Mouse (Mus musculus): ENCODE results near the gene Serpina1c.
"Not testable (repeated sequence)": the region's sequence is repeated elsewhere in the genome, so short reads cannot be mapped to it uniquely, and the experiment has no call there.

Serpina1c gene

GRCm38 (mm10) chr12:103904837-103905340 is at the start of gene Serpina1c:
TSS of gene Serpina1c (minus strand) at chr12:103904887.
- not testable (repeated sequence) for DNase-seq (ENCODE audit: low read depth, low spot score); H3K27me3 ChIP-seq (ENCODE audit: control insufficient read depth, insufficient read depth, low read length, poor library complexity, severe bottlenecking); H3K36me3 ChIP-seq (ENCODE audit: control insufficient read depth, insufficient read depth, low read length, poor library complexity, severe bottlenecking)

GRCm38 (mm10) chr12:103952972-103953371 is 48.3 kb upstream of the Serpina1c start:
- H3K36me3 ChIP-seq (ENCODE audit: control insufficient read depth, insufficient read depth, low read length, poor library complexity, severe bottlenecking); H3K27me3 ChIP-seq (ENCODE audit: control insufficient read depth, insufficient read depth, low read length, poor library complexity, severe bottlenecking); DNase-seq (ENCODE audit: low read depth, low spot score): not testable (repeated sequence)

- no peaks in the 10 kb centered on the region for H3K27me3 ChIP-seq (ENCODE audit: control insufficient read depth, insufficient read depth, low read length, poor library complexity, severe bottlenecking)
- no peak for DNase-seq (ENCODE audit: low read depth, low spot score)
- H3K36me3 ChIP-seq (ENCODE audit: control insufficient read depth, insufficient read depth, low read length, poor library complexity, severe bottlenecking): no peaks in the 10 kb centered on the region
Observed at GRCm38 (mm10) chr12:103946243-103946642, 41.6 kb upstream of the Serpina1c start.

GRCm38 (mm10) chr12:103909181-103909580 is 4.5 kb upstream of the Serpina1c start:
- H3K27me3 ChIP-seq (ENCODE audit: control insufficient read depth, insufficient read depth, low read length, poor library complexity, severe bottlenecking); H3K36me3 ChIP-seq (ENCODE audit: control insufficient read depth, insufficient read depth, low read length, poor library complexity, severe bottlenecking); DNase-seq (ENCODE audit: low read depth, low spot score): not testable (repeated sequence)

- not testable (repeated sequence) for H3K27me3 ChIP-seq (ENCODE audit: control insufficient read depth, insufficient read depth, low read length, poor library complexity, severe bottlenecking); H3K36me3 ChIP-seq (ENCODE audit: control insufficient read depth, insufficient read depth, low read length, poor library complexity, severe bottlenecking); DNase-seq (ENCODE audit: low read depth, low spot score)
Observed at GRCm38 (mm10) chr12:103907746-103908145, 3.1 kb upstream of the Serpina1c start.

- H3K27me3 ChIP-seq (ENCODE audit: control insufficient read depth, insufficient read depth, low read length, poor library complexity, severe bottlenecking); H3K36me3 ChIP-seq (ENCODE audit: control insufficient read depth, insufficient read depth, low read length, poor library complexity, severe bottlenecking); DNase-seq (ENCODE audit: low read depth, low spot score): not testable (repeated sequence)
Observed at GRCm38 (mm10) chr12:103901929-103902328, 2.8 kb downstream of the Serpina1c start.

- H3K27me3 ChIP-seq (ENCODE audit: control insufficient read depth, insufficient read depth, low read length, poor library complexity, severe bottlenecking); DNase-seq (ENCODE audit: low read depth, low spot score); H3K36me3 ChIP-seq (ENCODE audit: control insufficient read depth, insufficient read depth, low read length, poor library complexity, severe bottlenecking): not testable (repeated sequence)
Observed at GRCm38 (mm10) chr12:103866873-103867272, 37.8 kb downstream of the Serpina1c start.

- not testable (repeated sequence) for H3K27me3 ChIP-seq (ENCODE audit: control insufficient read depth, insufficient read depth, low read length, poor library complexity, severe bottlenecking); DNase-seq (ENCODE audit: low read depth, low spot score); H3K36me3 ChIP-seq (ENCODE audit: control insufficient read depth, insufficient read depth, low read length, poor library complexity, severe bottlenecking)
Observed at GRCm38 (mm10) chr12:103863101-103863974, 41.3 kb downstream of the Serpina1c start, which contains the start of gene Serpina1a. TSS of gene Serpina1a (minus strand) at chr12:103863562.

GRCm38 (mm10) chr12:103860976-103861375 is 43.7 kb downstream of the Serpina1c start:
- Histone ChIP-seq H3K27me3 (ENCODE audit: control insufficient read depth, insufficient read depth, low read length, poor library complexity, severe bottlenecking) (no peaks in the 10 kb centered on the region), H3K36me3 (ENCODE audit: control insufficient read depth, insufficient read depth, low read length, poor library complexity, severe bottlenecking) (no peaks in the 10 kb centered on the region)
- DNase-seq (ENCODE audit: low read depth, low spot score): no peak

- not testable (repeated sequence) for H3K36me3 ChIP-seq (ENCODE audit: control insufficient read depth, insufficient read depth, low read length, poor library complexity, severe bottlenecking); H3K27me3 ChIP-seq (ENCODE audit: control insufficient read depth, insufficient read depth, low read length, poor library complexity, severe bottlenecking); DNase-seq (ENCODE audit: low read depth, low spot score)
Observed at GRCm38 (mm10) chr12:103860571-103860970, 44.1 kb downstream of the Serpina1c start.

- not testable (repeated sequence) for H3K27me3 ChIP-seq (ENCODE audit: control insufficient read depth, insufficient read depth, low read length, poor library complexity, severe bottlenecking); H3K36me3 ChIP-seq (ENCODE audit: control insufficient read depth, insufficient read depth, low read length, poor library complexity, severe bottlenecking); DNase-seq (ENCODE audit: low read depth, low spot score)
Observed at GRCm38 (mm10) chr12:103859584-103859983, 45.1 kb downstream of the Serpina1c start.

- not testable (repeated sequence) for H3K36me3 ChIP-seq (ENCODE audit: control insufficient read depth, insufficient read depth, low read length, poor library complexity, severe bottlenecking); H3K27me3 ChIP-seq (ENCODE audit: control insufficient read depth, insufficient read depth, low read length, poor library complexity, severe bottlenecking); DNase-seq (ENCODE audit: low read depth, low spot score)
Observed at GRCm38 (mm10) chr12:103853032-103853431, 51.7 kb downstream of the Serpina1c start.

Measured in splenic B cell, adult 2 months (primary cell).